Mouse (Mus musculus) c-Kit-positive CD71-positive TER-119-negative erythroid progenitor cells, embryonic 14.5 days (primary cell): ENCODE measurements around the gene Scaf11.
A peak's percentile ranks its signal among the peaks of the same experiment; 100 is the strongest.
"Not testable (repeated sequence)": the region's sequence is repeated elsewhere in the genome, so short reads cannot be mapped to it uniquely, and the experiment has no call there.

Experiments used
- DNase-seq: peaks from one replicate; pipeline ENCODE4 v3.0.0-alpha.2; 2013; ENCODE audit warnings: low read depth

Scaf11 gene

DNA sequence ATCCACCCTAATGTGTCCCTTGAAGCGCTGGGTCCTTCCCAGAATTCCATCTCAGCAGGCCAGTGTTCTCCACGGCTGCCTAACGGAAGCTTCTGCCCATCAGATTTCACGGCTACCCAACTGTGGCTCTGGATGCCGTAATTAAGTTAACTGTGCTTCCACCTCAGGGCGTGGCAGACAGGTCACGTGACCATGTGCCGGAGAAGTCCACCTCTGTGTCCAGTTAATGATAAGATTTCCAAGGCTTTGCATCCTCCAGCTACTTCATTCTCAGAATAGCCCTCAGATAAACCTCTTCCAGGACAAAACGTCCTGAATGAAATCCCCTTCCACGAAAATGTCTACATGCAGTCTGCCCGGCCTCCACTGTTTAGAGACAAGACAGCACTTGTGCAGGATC is 4.4 kb upstream of the Scaf11 start:
- DNase-seq = no peak

DNA sequence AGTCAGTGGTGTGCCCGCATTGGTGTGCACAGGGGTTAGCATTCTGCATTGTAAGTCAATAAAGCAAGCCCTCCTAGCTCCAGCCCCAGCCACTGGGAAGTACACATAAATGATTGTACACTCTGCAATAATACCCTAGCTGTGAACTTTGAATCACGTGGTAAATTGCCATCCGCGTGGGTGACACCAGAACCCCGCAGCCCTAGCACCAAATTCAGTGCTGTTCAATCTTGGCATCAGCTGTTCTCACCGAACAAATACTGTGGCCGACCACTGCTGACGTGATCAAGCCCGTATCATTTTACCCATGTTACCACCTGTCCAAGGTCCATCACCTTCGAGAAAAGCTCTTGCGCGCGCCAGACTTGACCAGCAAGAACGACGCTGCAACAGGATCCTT is 3.2 kb upstream of the Scaf11 start:
- no peak for DNase-seq

DNA sequence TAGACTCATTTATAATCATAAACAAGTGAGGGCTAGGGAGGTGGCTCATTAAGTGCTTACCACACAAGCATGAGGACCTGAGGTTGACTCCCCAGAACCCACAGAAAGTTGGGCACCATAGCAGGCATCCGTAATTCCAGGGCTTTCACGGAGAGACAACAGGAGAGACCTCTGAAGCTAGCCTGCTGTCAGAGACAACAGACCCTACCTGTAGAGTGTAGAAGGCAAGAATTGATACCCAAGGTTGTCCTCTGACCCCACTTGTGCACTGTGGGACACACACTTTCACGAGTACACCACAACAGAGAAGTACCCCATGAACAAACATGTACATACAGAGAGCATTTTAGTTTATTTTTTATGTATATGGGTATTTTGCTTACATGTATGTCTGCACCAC is 2.0 kb upstream of the Scaf11 start:
- no peak for DNase-seq

DNA sequence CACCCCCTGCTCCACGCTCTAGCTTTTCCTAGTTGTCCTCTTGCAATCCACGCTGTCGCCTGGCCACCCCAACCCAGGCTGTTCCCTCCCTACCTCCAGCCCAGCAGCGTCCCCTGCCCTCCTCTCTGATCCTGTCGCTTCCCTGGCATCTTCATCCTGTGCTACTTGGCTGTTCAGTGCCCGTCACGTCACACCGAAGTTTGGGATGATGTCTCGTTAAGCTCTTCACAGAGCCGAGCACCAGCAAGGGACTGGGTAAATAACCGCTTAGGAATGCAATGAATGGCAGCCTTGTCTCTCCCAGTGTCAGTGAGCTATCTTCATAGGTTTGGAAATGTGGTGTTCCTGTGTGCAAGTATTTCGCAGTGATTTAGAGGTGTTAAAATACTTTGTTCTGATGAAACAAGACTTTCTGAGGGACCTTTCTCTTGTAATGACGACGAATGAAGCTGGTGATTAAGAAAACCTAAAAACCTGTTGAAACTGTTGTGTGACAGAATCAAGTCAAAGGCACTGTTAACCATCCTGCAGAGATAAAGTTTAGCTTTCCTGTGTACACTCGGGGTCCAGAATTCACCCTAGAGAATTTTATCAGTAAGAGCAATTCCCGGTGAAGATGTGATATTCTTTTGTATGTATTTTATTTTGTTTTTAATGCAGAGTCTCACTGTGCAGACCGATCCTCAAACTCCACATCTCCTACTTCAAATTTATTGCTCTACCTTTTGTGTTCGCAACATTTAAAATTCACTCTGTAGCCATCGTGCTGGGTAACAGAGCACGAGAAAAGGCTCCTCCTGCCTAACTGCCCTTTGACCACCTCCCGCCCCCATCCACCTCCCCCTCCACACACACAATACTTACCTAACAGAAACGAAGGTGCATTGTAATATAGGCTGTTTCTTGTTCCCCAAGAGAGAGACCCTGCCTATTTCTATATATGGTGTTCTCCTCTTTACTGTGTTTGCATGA is 1.2 kb upstream of the Scaf11 start:
- DNase-seq = no peak

DNA sequence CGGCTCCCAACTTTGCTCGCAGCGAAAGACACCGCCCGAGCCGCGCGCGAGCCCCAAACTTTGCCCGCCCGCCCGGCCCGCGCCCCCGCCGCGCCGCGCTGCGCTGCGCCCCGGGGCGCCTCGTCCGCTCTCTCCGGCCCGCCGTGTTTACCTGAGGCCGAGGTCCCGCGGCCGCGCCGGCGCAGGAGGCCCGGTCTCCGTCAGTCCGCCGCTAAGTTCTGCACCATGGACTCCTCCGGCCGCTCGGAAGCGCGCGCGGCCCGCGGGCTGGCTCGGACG is 253 bp downstream of the Scaf11 start:
- no peak for DNase-seq

DNA sequence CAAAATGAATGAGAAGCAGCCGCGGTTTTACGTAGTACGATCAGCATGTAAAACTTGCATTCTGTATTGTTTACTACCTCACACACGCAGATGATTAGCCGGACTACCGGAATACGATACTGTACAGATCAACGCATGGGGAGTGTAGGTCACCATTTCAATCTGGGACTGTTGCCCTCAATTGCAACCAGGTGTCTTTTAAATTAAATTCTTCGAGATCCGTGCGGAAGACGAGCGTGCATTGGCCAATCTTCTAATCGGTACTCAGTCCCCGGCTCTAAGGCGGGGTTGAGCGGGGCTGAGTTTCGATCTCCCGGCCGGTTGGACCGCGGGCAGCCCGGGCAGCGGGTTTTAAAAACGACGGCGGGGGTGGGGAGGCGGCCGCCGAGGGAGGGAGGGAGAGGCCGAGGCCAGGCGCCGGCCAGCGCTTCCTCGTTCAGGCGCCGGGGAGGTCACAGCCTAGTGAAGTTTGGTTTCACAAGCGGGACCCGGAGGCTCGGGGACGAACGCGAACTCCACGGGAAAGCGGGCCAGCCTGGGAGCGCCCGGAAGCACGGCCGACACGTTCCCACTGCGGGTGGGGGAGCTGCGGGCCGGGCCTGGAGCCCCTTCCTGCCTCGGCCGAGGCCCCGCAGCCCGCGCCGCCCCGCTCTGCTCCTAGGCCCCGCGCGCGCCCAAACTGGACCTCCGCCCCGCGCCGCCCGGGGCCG is 747 bp downstream of the Scaf11 start:
- peak; percentile 48 for DNase-seq

DNA sequence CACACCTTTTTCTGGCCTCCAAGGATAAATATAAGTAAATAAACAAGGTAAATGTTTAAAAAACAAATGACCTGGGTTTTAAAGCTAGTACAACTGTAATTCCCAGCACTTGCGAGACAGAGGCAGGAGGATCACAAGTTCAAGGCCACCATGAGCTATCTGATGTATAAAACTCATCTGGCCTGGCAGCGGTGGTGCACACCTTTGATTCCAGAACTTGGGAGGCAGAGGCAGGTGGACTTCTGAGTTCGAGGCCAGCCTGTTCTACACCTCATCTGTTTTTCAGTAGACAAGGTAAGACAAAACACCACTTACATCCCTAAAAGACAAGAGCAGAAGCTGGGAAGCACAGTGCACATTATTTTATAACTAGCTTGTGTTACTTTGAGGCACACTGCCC is 2.4 kb downstream of the Scaf11 start:
- DNase-seq = no peak

DNA sequence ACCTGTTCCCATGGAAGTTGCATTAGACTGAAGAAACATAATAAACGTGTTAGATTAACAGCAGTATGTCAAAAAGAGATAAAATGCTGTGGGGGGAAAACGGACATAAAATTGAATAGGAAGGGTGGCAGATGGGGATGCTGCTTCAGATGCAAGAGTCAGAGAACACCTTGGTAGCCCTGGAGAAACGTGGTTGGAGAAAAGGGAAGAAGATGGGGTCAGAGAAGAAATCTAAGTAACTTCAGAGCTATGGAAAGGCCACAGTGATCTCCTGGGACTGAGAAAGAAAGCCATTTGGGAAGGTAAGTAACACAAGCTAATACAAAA is 3.3 kb downstream of the Scaf11 start:
- no peak for DNase-seq

DNA sequence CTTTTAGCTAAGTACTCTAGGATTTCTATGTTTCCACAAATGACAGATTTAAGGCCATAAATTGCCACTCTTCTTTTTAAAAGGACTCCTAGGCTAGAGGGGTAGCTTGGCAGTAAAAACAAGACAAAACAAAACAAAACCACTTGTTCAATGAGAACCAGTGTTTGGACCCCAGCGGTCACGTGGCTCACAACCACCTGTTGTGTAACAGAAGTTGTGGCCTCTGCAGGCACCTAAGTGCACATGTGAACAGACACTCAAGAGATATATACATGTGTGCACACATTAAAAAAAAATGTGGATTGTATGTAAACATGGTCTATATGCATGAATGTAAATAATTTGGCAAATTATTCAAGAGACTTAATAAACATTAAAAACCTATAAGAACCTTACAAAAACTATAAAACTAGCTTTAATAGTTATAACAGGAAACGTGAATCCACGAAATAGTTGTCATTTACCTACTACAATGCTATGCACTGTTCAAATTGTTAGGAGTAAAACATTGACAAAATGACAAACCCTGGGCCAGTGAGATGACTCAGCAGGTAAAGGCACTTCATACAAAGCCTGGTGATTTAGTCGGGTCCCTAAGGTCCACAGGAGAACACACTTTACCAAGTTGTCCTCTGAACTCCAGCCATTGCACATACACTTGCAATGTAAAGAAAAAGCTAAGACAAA is 3.8 kb downstream of the Scaf11 start:
- DNase-seq = no peak

DNA sequence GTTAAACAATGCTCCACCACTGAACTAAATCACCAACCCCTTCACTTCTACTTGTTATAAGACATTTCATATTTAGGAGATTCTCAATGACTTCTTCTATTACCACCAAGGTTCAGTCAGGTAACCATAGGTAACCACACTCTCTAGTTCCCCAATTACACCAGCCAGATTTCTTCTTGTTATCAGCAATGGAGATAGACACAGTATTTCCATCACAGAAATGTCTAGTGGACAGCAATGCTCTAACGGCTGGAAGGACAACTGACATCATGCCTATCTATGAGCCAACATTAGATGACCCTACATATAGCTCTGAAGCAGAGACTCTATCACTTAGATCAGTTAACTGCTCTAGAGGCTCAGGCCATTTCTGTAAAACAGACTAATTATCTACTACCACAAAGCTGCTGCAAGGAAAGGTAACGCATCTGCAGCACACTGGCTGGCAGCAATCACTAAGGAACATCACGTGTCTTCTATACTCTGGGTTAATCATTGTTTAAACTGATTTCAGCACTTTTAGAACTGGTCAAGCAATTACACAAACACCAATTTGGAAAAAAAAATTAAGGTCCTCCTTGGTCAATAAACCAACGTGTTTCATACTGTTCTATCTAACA is 4.9 kb downstream of the Scaf11 start:
- DNase-seq = no peak

DNA sequence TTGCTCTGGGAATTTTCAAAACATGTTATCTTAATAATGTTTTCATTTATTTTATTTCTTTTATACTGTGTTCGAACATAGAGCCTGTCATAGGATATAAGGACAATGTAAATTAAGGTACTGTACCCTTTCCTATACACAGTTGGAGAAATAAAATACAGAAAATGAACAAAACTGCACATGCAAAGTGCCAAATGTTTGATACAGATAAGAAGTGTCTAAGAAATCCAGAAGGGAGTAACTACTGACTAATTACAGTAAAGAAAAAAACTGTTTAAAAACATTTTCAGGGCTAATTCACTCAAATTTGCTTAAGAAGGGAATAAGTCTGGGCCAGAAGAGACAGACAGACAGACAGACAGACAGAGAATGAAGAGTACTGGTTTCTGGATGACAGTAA is 7.3 kb downstream of the Scaf11 start:
- no peak for DNase-seq

DNA sequence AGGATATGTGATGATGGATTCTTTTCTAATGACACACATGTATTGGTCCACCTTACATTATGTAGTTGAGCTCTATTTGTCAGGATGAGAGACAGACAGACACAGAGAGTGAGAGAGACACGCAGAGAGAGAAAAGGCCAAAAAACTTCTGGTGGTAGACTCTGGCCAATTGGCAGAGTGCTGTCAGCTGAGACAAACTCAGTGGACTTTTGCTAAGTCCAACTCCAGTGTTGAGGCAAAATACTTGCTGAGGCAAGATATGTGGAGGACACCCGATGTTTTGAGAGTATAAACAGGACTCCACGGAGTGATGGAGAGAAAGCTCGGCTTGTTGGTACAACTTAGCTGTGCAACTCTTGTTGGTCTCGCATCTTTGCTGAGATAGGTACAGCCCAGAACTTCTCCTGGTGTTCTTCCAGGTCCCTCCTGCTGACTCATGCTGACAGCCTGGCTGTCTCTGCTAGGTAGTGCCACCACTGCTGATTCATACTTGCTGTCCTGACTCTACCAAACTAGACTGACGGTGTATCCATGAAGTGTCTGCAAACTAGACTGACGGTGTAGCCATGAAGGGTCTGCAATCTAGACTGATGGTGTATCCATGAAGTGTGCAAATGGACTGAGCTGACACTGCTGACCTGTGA is 11.9 kb downstream of the Scaf11 start:
- no peak for DNase-seq

DNA sequence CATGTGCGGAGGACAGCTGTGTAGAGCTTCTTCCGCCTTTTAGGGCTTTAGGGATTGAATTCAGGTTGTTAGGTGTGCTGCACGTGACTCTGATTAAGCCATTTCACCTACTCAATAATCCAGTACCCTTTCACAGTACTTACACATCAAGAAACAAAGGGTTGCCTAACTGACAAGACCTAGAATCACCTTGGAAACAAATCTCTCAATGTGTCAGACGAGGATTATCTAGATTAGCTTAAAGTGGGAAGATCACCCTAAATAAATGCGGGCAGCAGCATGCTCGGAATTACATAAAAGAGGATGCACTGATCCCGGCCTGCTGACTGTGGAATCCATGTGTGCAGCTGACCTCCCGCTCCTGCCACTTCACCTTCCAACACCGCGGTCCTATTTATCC is 13.9 kb downstream of the Scaf11 start:
- no peak for DNase-seq

DNA sequence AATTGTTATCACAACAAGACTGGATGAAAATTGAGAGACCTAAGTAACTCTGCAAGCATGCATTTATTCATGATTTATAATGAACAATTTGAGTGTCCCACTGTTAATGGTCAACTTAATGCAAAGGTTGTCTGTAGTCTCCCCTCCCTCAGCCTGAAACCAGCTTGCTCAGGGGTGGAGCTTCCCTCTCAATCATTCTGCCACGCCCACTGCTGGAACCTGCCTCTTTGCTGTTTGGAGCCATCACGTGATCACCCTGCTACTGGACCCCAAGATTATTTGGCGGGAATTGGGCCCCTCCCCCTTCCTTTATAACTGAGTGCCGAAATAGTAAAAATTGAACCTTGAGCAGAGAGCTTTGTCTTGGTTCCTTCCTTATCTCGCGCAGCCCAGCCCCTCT is 19.2 kb downstream of the Scaf11 start:
- DNase-seq = not testable (repeated sequence)

DNA sequence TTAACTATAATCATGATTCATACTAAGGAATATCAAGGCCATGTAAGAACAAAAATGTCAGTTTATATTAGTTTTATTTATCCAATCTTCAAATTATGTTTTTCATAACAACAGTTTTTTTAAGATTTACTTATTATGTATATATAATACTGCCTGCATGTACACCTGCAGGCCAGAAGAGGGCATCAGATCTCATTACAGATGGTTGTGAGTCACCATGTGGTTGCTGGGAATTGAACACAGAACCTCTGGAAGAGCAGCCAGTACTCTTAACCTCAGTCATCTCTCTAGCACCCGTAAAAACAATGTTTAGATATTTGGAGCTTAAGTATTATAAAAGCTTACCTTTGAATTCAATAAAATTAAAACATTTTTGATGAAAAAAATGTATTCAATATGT is 26.4 kb downstream of the Scaf11 start:
- DNase-seq = no peak

DNA sequence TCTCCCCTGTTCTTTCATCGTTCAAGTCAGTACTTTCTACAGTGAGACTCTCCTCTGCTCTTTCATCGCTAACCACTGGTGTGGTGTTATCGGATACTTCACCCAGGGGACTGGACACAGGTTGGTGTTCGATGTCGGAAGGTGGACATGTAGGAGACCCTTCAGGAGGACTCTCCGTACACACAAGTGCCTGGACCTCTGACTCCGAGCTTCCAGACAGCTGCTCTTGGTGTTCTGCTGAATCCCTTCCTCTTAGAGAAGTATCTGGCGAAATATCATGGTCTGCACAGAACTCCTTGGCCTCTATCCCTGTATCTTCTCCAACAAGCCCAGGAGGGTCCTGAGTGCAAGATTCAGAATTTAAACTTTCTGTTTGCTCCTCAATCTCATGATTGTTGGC is 40.7 kb downstream of the Scaf11 start:
- DNase-seq = no peak

DNA sequence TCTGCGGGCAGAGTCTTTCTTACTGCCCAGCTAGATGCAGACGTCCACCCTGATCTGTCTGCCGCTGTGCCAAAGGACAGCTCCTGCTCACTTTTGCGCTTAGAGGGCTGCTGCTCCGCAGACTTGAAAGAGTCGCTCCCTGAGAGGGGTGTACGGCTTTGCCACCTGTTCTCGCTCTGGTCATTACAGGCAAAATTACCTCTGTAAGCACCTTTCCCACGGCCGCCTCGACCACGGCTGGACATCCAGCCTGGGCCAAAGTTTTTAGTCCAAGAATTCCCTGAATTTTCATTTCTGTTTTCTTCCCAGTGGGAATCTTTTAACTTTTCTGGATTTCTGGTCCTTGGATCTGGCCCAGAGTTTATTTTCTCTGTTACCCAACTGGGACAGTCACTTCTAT is 42.5 kb downstream of the Scaf11 start:
- no peak for DNase-seq

DNA sequence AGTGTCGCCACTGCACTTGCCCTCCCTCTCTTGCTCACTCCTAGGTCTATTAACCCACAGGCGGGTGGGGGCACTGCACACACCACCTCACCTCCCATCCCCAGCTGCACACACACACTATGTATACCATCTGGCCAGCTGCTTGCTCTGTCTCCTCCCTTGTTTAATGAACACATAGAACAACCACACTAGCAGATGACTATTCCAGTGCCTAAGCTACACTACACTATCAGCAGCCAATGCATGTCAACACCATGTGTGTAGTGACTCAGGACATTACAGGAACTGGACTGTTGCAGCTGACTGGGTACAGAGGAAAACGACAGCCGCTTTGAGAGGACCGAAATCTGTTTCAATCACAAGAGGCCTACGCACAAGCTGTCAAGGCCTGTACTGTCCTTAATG is 51.9 kb downstream of the Scaf11 start:
- no peak for DNase-seq

DNA sequence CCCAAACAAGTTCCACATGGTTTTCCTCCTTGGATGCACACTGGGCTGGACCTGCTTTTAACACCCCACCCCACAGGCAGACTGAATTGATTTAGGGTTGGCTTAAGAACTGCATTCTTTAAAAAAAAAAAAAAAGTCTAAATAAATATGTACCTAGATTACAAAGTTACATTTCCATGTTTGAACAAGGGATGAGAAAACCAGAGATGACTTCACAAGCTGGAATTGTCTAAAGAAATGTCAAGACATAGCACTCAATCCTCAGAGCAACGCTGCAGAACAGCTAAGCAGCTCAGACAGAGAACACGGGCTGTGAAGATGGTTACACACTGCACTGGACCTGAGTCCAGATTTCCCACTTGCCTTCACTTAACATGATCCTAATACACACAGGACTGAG is 53.5 kb downstream of the Scaf11 start:
- DNase-seq = no peak

DNA sequence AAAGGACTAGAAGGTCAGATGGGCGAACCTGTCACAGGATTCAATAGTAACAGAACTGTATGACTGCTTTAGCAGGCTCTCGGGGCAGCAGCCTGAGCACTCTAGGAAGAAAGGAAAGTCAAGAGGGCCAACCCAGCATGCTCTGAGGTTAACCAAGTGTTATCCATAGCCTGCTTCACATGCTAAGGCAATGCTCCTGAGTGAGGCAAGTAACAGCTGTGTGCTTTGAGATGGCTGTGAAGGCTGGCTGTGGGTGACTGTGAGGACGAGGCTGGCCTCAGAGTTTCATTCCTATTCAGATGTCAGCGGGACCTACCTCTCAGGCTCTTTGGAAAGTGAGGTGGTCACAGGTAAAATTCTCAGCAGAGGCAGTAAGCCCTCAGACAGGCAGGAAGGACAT is 54.4 kb downstream of the Scaf11 start:
- no peak for DNase-seq

DNA sequence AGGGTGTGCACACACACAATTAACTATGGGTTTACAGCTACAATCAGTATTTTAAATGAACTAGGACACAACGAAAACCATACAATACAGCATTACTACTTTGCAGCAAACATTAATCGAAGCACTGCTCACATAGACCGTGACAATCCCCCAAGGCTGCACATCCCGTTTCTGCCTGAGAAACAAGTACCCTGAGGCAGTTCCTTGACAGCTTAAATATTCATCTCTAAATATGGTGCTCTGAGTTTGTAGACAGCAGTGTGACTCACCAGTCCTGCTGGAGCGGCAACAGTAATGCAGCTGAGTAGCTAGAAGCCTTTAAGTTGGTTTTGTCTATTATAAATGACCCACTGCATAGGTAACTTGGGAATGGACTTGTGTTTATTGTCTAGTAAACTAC is 55.1 kb downstream of the Scaf11 start:
- DNase-seq = no peak

DNA sequence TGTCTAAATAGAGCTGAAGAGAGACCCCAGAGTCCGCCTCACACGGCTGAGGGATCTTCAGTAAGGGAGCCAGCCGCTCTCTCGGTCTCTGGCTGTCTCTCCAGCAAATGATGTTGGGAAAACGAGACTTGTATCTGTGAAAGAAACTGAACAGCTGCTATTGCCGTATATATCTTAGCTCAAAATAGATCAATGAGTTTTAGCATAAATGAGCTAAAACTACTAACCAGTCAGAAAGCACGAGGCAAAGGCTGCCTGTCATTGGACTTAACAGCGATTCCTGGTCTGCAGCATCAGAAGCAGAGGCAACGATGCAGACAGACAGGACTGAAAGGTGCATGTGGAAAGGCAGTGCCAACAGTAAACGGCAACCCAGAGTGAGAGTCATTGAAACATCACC is 62.3 kb downstream of the Scaf11 start:
- DNase-seq = no peak
